Mouse (Mus musculus) thymus, adult 2 months (tissue): ENCODE results near the gene Ppp3ca.

Experiments used
- CTCF ChIP-seq: fragments of 200-500 bp; IDR thresholded peaks from 2 replicates; pipeline ENCODE4 v1.5.1; 2012; ENCODE audit warnings: mild to moderate bottlenecking, control low read depth, low read length, moderate library complexity, borderline replicate concordance; ENCODE audit not compliant: control insufficient read depth, poor library complexity, insufficient read depth; ENCODE audit errors: extremely low read depth
- POLR2A ChIP-seq: fragments of 200-500 bp; IDR thresholded peaks from 2 replicates; pipeline ENCODE4 v1.6.1; 2012; ENCODE audit warnings: mild to moderate bottlenecking, low read length, control low read depth, moderate library complexity; ENCODE audit not compliant: control insufficient read depth, poor library complexity, insufficient read depth; ENCODE audit errors: extremely low read depth

DNA sequence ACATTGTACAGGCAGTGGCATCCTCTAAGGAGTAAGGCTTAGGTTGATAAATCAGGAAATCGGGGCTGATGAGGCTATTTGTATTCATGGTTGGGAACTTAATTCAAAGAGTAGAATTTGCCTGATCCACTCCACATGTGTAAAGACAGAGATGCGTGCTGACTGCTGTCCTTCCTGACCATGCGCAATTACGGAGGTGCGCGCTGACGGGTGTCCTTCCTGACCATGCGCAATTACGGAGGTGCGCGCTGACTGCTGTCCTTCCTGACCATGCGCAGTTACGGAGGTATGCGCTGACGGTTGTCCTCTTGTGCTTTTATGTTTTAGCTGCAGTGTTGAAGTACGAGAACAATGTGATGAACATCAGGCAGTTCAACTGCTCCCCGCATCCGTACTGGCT lies 232.9 kb downstream of the Ppp3ca start:
- TF ChIP-seq POLR2A (no peak), CTCF (no peak)
